Mouse (Mus musculus): ENCODE measurements around the gene Ptpn7. TPM values are rescaled to one million over a fixed set of nuclear protein-coding genes. Genes with fewer than 3 reads are reported as not detected.
A peak's percentile ranks its signal among the peaks of the same experiment; 100 is the strongest.

Ptpn7 gene
- polyA plus RNA-seq, 2 experiments: 9.4 to 12.4 TPM

DNA sequence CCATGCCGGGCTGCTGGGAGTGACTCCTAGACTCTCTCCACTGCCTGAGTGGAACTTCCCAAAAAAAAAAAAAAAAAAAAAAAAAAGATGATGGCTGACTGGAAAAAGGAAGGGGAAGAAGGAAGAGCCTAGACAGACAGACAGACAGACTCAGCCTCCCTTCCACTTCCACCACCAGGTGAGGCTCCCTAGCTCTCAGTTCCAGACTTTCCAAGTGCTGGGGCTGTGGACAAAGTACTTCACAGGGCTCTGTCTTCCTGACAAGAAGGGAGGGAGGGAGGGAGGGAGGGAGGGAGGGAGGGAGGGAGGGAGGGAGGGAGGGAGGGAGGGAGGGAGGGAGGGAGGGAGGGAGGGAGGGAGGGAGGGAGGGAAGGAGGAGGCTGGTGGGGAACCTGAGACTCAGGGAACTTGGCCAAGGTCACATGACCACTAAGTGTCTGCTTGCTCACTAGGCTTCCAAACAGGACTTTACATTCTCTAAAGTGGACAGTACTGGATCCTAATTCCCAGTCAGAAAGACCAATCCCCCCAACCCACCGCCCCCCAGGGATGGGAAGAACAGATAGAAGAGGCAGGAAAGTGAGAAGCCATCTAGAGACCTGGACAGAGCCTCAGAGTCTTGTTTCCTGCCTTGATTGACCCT, 2.0 kb upstream of the Ptpn7 start:
- 15% methylated on average over 2 of the region's 2 CpGs for WGBS (ENCODE audit: insufficient replicate concordance)
- ATAC-seq (ENCODE audit: insufficient read depth) (no peak), DNase-seq (ENCODE audit: low read depth in 3 of 3, low spot score in 3 of 3) (no peak)
- Histone ChIP-seq H3K27ac (no peak overlapping the region), H3K9me3 (ENCODE audit: control insufficient read depth, low read length) (no peaks in the 10 kb centered on the region), H3K4me3 (ENCODE audit: insufficient read depth in 1 of 2, low read depth in 2 of 2, low read length in 2 of 2) (no peak overlapping the region), H3K4me2 (ENCODE audit: low read depth) (peak overlapping the region; percentile 63), H3K9ac (replicated peaks) (no peak overlapping the region), H3K36me3 (replicated peaks; ENCODE audit: control insufficient read depth, insufficient read depth, low read depth) (no peaks in the 10 kb centered on the region), H3K27me3 (ENCODE audit: control insufficient read depth, insufficient read depth, low read length) (no peaks in the 10 kb centered on the region; the same call in 1 of the 2 replicates), H3K4me1 (replicated peaks; ENCODE audit: control insufficient read depth in 2 of 2, insufficient read depth in 2 of 2, low read length in 1 of 2) (peaks cover 26 to 33% of the 10 kb centered on the region in 2 experiments)
- TF ChIP-seq EP300 (IDR thresholded peaks at IDR 0.05; ENCODE audit: low read depth): no peak
- no peak for TF ChIP-seq CTCF (IDR thresholded peaks at IDR 0.05; ENCODE audit: low read depth)

DNA sequence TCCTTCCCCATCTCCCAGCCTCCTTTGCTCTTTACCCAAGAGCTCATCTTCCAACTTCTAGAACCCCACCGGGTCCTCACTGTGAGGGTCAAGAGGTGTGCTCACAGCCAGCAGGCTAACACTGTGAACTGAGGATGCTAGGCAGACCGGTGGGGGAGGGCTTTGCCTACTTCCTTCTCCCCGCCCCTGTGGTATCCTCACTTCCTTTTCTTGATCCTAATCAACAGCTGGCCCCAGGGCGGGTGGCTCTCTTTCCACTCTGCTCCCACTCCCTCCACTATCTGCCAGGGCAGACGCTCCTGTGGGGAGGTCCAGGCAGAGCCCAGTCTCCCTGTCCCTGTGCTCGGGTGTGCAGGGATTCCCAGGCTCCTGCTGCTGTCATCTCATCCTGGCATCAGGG, 1.5 kb upstream of the Ptpn7 start:
- WGBS (ENCODE audit: insufficient replicate concordance): 3% methylated on average over 6 of the region's 6 CpGs
- Histone ChIP-seq H3K9ac (replicated peaks) (no peak overlapping the region; the same call in 1 of the 2 replicates), H3K4me1 (replicated peaks; ENCODE audit: control insufficient read depth in 2 of 2, insufficient read depth in 2 of 2, low read length in 1 of 2) (peaks cover 26 to 33% of the 10 kb centered on the region in 2 experiments), H3K4me3 (ENCODE audit: insufficient read depth in 1 of 2, low read depth in 2 of 2, low read length in 2 of 2) (no peak overlapping the region), H3K9me3 (ENCODE audit: control insufficient read depth, low read length) (no peaks in the 10 kb centered on the region), H3K27me3 (ENCODE audit: control insufficient read depth, insufficient read depth, low read length) (no peaks in the 10 kb centered on the region; the same call in 1 of the 2 replicates), H3K4me2 (ENCODE audit: low read depth) (peak overlapping the region; percentile 63), H3K27ac (peak overlapping the region; percentile 17; the same call in 1 of the 2 replicates), H3K36me3 (replicated peaks; ENCODE audit: control insufficient read depth, insufficient read depth, low read depth) (no peaks in the 10 kb centered on the region; the same call in 1 of the 2 replicates)
- ATAC-seq (ENCODE audit: insufficient read depth): peak; percentile 38; the same call in 1 of the 2 replicates
- DNase-seq (ENCODE audit: low read depth in 3 of 3, low spot score in 3 of 3): no peak
- TF ChIP-seq CTCF (IDR thresholded peaks at IDR 0.05; ENCODE audit: low read depth) (no peak), EP300 (IDR thresholded peaks at IDR 0.05; ENCODE audit: low read depth) (no peak)

DNA sequence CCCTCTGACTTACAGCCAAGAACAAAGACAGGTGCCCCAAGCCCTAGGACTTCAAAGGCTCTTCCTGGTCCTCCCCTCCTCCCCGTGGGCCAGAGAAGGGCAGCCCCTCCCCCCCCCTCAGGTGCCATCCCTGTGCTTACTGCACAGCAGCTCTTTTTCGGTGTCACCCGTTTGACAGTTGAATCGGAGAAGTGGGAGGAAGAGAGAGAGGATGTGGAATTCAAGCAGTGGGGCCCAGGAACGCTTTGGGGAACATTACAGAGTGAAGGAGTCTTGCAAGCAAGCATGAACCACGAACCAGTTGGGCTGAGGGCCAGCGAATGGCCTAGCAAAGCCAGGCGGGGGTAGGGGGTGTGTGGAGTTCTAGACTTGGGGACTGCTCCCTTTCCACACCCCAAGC, 940 bp upstream of the Ptpn7 start:
- H3K9ac ChIP-seq (replicated peaks): no peak overlapping the region; the same call in 1 of the 2 replicates
- H3K4me2 ChIP-seq (ENCODE audit: low read depth): peak overlapping the region; percentile 63
- DNase-seq (ENCODE audit: low read depth in 3 of 3, low spot score in 3 of 3) (no peak), ATAC-seq (ENCODE audit: insufficient read depth) (no peak)
- no peak for TF ChIP-seq EP300 (IDR thresholded peaks at IDR 0.05; ENCODE audit: low read depth)
- TF ChIP-seq CTCF (IDR thresholded peaks at IDR 0.05; ENCODE audit: low read depth): no peak
- peak overlapping the region; percentile 17 for H3K27ac ChIP-seq
- no peaks in the 10 kb centered on the region; the same call in 1 of the 2 replicates for H3K27me3 ChIP-seq (ENCODE audit: control insufficient read depth, insufficient read depth, low read length)
- peaks cover 26 to 33% of the 10 kb centered on the region in 2 experiments for H3K4me1 ChIP-seq (replicated peaks; ENCODE audit: control insufficient read depth in 2 of 2, insufficient read depth in 2 of 2, low read length in 1 of 2)
- no peaks in the 10 kb centered on the region for H3K9me3 ChIP-seq (ENCODE audit: control insufficient read depth, low read length)
- H3K36me3 ChIP-seq (replicated peaks; ENCODE audit: control insufficient read depth, insufficient read depth, low read depth): no peaks in the 10 kb centered on the region; the same call in 1 of the 2 replicates
- no peak overlapping the region for H3K4me3 ChIP-seq (ENCODE audit: insufficient read depth in 1 of 2, low read depth in 2 of 2, low read length in 2 of 2)
- 7% methylated on average over 8 of the region's 8 CpGs for WGBS (ENCODE audit: insufficient replicate concordance)

DNA sequence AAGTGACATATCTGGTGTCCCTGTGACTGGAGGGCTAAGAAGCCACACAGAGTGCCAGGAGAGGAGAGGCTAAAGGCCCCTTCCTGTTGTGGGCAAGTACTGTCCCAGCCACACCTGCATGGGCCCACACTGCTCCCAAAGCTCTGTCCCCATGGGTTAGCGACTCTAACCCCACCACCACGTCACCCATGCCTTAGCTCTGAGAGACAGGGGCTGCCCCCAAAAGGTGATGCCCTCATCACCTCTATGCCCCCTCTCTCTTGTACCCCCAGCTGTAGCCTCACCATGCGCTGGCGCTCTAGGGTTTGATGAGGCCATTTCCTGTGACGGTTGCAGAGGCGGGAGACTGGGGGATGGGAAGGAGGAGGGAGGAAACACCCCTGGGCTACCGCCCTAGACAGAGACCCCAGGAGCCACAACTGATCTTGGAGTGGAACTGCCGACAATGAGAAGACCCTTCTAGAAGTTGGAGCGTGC, 431 bp downstream of the Ptpn7 start:
- TF ChIP-seq EP300 (IDR thresholded peaks at IDR 0.05; ENCODE audit: low read depth) (no peak), CTCF (IDR thresholded peaks at IDR 0.05; ENCODE audit: low read depth) (no peak)
- WGBS (ENCODE audit: insufficient replicate concordance): 11% methylated on average over 9 of the region's 9 CpGs
- Histone ChIP-seq H3K4me3 (ENCODE audit: insufficient read depth in 1 of 2, low read depth in 2 of 2, low read length in 2 of 2) (peak overlapping the region; percentile 41 to 53), H3K4me2 (ENCODE audit: low read depth) (peak overlapping the region; percentile 63), H3K4me1 (replicated peaks; ENCODE audit: control insufficient read depth in 2 of 2, insufficient read depth in 2 of 2, low read length in 1 of 2) (peaks cover 26 to 33% of the 10 kb centered on the region in 2 experiments), H3K9ac (replicated peaks) (peak overlapping the region; percentile 53), H3K9me3 (ENCODE audit: control insufficient read depth, low read length) (no peaks in the 10 kb centered on the region), H3K27me3 (ENCODE audit: control insufficient read depth, insufficient read depth, low read length) (no peaks in the 10 kb centered on the region; the same call in 1 of the 2 replicates), H3K36me3 (replicated peaks; ENCODE audit: control insufficient read depth, insufficient read depth, low read depth) (no peaks in the 10 kb centered on the region; the same call in 1 of the 2 replicates), H3K27ac (peak overlapping the region; percentile 41)
- DNase-seq (ENCODE audit: low read depth in 3 of 3, low spot score in 3 of 3) (no peak), ATAC-seq (ENCODE audit: insufficient read depth) (peak; percentile 62; the same call in 1 of the 2 replicates)
